Mouse (Mus musculus) kidney, postnatal 0 days (tissue): Measurements from ENCODE around the gene Acap2. TPM values are rescaled to one million over a fixed set of nuclear protein-coding genes. Genes with fewer than 3 reads are reported as not detected.
A peak's percentile ranks its signal among the peaks of the same experiment; 100 is the strongest.

Source experiments
- ATAC-seq: fragments of 200-750 bp; cut with Nextera tagmentation; replicated peaks from 2 replicates; pipeline ENCODE4 v1.8.0; 2017; ENCODE audit warnings: low read depth, moderate number of reproducible peaks, moderate TSS enrichment, moderate library complexity; ENCODE audit not compliant: low FRiP score
- DNase-seq: peaks from one replicate; pipeline ENCODE4 v3.0.0-alpha.2; 2016; ENCODE audit warnings: low spot score
- H3K27ac ChIP-seq: fragments of 300-500 bp; sonication (generic); 2 replicates; pipeline ENCODE4 v1.5.1; 2014; ENCODE audit warnings: mild to moderate bottlenecking
- H3K27me3 ChIP-seq: fragments of 300-500 bp; sonication (generic); 2 replicates; pipeline ENCODE4 v1.6.1; 2014; ENCODE audit warnings: low read length, mixed read lengths; ENCODE audit not compliant: insufficient read depth
- H3K36me3 ChIP-seq: fragments of 300-500 bp; sonication (generic); 2 replicates; pipeline ENCODE4 v1.6.1; 2014; ENCODE audit warnings: low read length, mixed read lengths; ENCODE audit not compliant: insufficient read depth
- H3K4me1 ChIP-seq: fragments of 300-500 bp; sonication (generic); replicated peaks from 2 replicates; pipeline ENCODE4 v1.6.1; 2014; ENCODE audit warnings: antibody characterized with exemption, low read length, mixed read lengths; ENCODE audit not compliant: insufficient read depth
- H3K4me2 ChIP-seq: fragments of 300-500 bp; sonication (generic); 2 replicates; pipeline ENCODE4 v1.6.1; 2014; ENCODE audit warnings: mild to moderate bottlenecking, low read length, moderate library complexity, mixed read lengths
- H3K4me3 ChIP-seq: fragments of 300-500 bp; sonication (generic); replicated peaks from 2 replicates; pipeline ENCODE4 v1.5.1; 2014; ENCODE audit warnings: low read depth, low read length
- H3K9ac ChIP-seq: fragments of 300-500 bp; sonication (generic); 2 replicates; pipeline ENCODE4 v1.6.1; 2014; ENCODE audit warnings: low read depth, low read length
- H3K9me3 ChIP-seq: fragments of 300-500 bp; sonication (generic); replicated peaks from 2 replicates; pipeline ENCODE4 v1.6.1; 2016; ENCODE audit warnings: low read length, inconsistent platforms, mixed read lengths
- CTCF ChIP-seq: IDR thresholded peaks from 2 replicates; pipeline ENCODE4 v1.5.1; 2016; ENCODE audit warnings: antibody characterized with exemption, low read depth, mild to moderate bottlenecking, moderate library complexity
- WGBS: fragments of 180-500 bp; shearing (Covaris S2); extraction: QIAGEN DNeasy Blood & Tissue Kit; methylation state at CpG from one replicate; pipeline ENCODE4 v1.1.7; 2014; 5-methylcytosine and 5-hydroxymethylcytosine counted together
- polyA plus RNA-seq: library from polyadenylated mRNA; unstranded; fragments of >200 nt; fragmentation: Nextera tagmentation; extraction: Ambion mirVana; gene quantifications from 2 replicates; pipeline ENCODE4 v1.2.1, GENCODE M21; 2015

Gene Acap2
- polyA plus RNA-seq: 12.6 and 12.9 TPM in 2 replicates

DNA sequence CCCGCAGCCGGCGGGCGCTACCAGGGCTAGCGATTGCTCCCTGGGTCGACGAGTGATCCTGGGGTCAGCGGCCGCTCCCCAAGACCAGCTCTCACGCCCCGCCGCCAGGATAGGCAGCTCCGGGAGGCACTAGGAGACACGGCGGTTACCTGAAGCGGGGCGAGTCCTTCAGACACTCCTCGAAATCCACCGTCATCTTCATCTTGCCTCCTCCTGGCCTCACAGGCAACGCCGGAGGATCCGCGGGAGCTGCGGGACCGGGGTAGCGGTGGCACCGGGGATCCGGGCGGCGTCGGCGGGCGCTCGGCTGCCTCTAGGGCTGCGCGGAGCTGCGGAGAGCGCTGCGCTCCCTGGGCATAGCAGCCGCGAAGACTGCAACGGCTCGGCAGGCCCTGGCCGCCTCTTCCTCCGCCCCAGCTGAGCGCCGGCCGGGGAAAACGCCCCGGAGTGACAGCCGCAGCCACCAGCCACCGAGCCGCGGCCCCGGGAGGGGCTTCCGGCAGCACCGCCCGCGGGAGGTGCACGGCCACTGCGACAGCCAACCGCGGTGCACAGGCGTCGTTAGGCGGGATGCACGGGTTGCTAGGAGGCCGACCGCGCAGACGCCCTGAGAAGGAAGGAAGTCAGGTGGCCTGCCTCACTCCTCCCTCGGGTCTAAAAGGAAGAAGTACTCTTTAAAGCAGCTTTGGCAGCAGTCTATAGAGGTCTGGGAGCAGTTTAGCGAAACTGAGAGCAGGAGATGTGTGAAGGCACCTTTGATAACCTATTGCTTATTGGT lies at the start of gene Acap2:
Gene Acap2, minus strand, starts transcription at position 456 of the 778 bp plus-strand sequence.
- under 1% methylated on average over 73 of the region's 73 CpGs for WGBS
- peak within 1 kb of the TSS; percentile 88 for H3K4me3 ChIP-seq
- DNase-seq (peak; percentile 98), ATAC-seq (peak; percentile 99)
- no peaks in the 10 kb centered on the region for H3K36me3 ChIP-seq
- no peaks in the 10 kb centered on the region for H3K27me3 ChIP-seq
- 0 out of 2 replicates have a peak, but pooled peaks cover 4% of the 10 kb centered on the region for H3K4me1 ChIP-seq
- no peaks in the 10 kb centered on the region for H3K9me3 ChIP-seq
- peak within 1 kb of the TSS; percentile 83 for H3K4me2 ChIP-seq
- peak within 1 kb of the TSS; percentile 96 for H3K9ac ChIP-seq
- peak within 1 kb of the TSS; percentile 96 for H3K27ac ChIP-seq
- TF ChIP-seq CTCF: no peak

DNA sequence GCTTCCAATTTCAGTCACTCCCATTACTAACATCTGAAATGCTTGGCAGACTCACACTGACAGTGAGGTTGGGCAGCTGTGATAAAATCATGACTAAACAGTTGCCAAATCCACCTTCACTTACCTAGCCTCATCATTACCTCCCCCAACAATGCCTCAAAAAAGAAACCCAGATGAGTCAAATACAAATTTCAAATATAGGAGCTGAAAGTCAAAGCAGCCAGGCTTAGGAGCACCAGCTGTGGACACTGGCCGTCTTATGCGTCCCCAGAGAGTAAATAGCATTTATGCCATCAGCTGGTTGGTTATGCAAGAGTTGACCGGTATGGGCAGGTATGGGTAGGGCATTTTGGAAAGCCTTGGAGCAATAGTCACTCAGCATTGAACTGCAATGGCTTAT lies 48.4 kb upstream of the Acap2 start:
- no peak overlapping the region for H3K4me2 ChIP-seq
- no peaks in the 10 kb centered on the region for H3K4me1 ChIP-seq
- H3K27ac ChIP-seq: no peak overlapping the region
- TF ChIP-seq CTCF: no peak
- WGBS: 87% methylated on average over 3 of the region's 3 CpGs
- ATAC-seq (no peak), DNase-seq (no peak)
- no peaks in the 10 kb centered on the region for H3K27me3 ChIP-seq
- H3K36me3 ChIP-seq: peaks cover 8% of the 10 kb centered on the region; the same call in 1 of the 2 replicates
- no peaks in the 10 kb centered on the region for H3K9me3 ChIP-seq
- H3K4me3 ChIP-seq: no peak overlapping the region
- H3K9ac ChIP-seq: no peak overlapping the region

DNA sequence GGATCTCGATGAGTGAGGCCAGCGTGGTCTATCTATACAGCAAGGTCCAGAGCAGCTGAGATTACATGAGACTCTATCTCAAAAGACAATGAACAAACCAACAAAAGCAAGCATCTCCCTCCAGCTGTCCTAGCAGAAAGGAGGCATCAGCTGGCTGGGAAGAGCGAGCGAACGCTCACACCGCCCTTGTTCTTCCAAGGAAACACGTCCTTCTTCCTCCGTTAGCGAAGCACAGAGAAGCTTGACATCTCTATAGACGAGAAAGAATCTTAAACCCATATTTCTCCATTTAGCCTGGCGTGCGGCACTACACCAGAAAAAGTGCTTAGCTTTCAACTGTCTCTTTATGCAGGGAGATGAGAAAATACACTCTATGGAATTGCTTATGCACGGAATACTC lies 47.7 kb upstream of the Acap2 start:
- Histone ChIP-seq H3K4me3 (no peak overlapping the region), H3K36me3 (peaks cover 8% of the 10 kb centered on the region; the same call in 1 of the 2 replicates), H3K27ac (no peak overlapping the region), H3K4me1 (no peaks in the 10 kb centered on the region), H3K9me3 (no peaks in the 10 kb centered on the region), H3K27me3 (no peaks in the 10 kb centered on the region), H3K4me2 (no peak overlapping the region), H3K9ac (no peak overlapping the region)
- ATAC-seq (no peak), DNase-seq (no peak)
- WGBS: 90% methylated on average over 13 of the region's 13 CpGs
- TF ChIP-seq CTCF: no peak

DNA sequence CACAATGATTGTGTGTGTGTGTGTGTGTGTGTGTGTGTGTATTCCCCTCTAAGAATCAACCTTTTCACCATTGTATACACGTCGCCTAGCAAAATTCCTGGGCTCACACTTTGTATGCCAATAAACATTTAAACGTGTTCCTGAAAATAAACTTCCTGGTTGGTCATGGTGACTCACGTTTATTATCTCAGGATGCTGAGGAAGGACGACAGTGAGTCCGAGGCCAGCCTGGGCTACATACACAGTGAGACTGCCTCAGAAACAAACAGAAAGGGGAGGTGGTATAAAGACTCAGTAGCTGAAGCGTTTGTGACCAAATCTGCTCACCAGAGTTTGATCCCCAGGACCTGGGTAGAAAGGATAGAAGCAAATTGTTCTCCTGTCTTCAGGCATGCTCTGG lies 46.4 kb upstream of the Acap2 start:
- H3K4me2 ChIP-seq: no peak overlapping the region
- H3K9ac ChIP-seq: no peak overlapping the region
- no peak overlapping the region for H3K4me3 ChIP-seq
- no peak for TF ChIP-seq CTCF
- no peak overlapping the region for H3K27ac ChIP-seq
- no peak for ATAC-seq
- no peaks in the 10 kb centered on the region for H3K27me3 ChIP-seq
- WGBS: 72% methylated on average over 7 of the region's 7 CpGs
- H3K9me3 ChIP-seq: no peaks in the 10 kb centered on the region
- DNase-seq: no peak
- 0 out of 2 replicates have a peak, but pooled peaks cover 5% of the 10 kb centered on the region for H3K36me3 ChIP-seq
- no peaks in the 10 kb centered on the region for H3K4me1 ChIP-seq

DNA sequence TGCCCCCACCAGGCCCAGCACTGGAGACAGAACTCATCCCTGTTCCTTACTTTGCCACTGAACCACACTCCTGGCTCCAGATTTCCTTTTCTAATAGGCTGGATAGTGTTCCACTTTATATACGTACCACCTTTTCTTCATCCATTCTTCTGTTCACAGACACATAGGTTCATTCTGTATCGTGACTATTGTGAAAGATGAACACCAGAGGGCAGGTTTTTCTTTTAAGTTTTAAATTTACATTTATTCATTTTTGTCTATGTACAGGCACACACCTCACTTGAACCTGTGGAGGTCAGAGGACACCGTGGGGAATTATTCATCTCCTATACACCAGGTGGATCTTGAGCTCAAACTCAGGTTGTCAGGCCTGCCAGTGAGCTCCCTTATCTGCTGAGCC lies 43.0 kb upstream of the Acap2 start:
- Histone ChIP-seq H3K27me3 (no peaks in the 10 kb centered on the region), H3K9me3 (no peaks in the 10 kb centered on the region), H3K4me3 (no peak overlapping the region), H3K36me3 (no peaks in the 10 kb centered on the region), H3K27ac (no peak overlapping the region), H3K9ac (no peak overlapping the region), H3K4me2 (no peak overlapping the region), H3K4me1 (no peaks in the 10 kb centered on the region)
- WGBS: 82% methylated on average over 3 of the region's 3 CpGs
- DNase-seq (peak; percentile 29), ATAC-seq (no peak)
- TF ChIP-seq CTCF: peak; percentile 30; the same call in 1 of the 2 replicates

DNA sequence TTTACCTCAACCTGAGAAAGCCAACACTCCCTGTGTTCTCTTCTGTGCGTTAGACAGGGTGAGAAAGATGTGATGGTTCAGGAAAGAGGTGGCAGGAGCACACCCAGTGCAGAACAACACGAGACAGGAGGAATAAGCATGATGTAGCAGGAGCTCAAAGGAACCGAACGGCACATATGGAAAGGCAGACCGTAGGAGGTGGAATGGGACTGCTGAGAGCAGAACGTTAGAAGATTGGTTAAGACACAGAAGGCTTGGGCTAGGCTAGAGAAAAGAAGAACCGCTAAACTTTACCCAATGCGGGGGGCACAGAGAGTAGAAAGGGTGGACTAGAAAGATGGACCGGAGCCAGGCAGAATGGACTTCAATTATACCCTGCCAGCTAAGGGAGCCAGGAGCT lies 40.4 kb upstream of the Acap2 start:
- no peaks in the 10 kb centered on the region for H3K36me3 ChIP-seq
- H3K4me1 ChIP-seq: no peaks in the 10 kb centered on the region
- H3K4me3 ChIP-seq: no peak overlapping the region
- H3K9ac ChIP-seq: no peak overlapping the region
- TF ChIP-seq CTCF: no peak
- no peak overlapping the region for H3K27ac ChIP-seq
- H3K4me2 ChIP-seq: no peak overlapping the region
- WGBS: 86% methylated on average over 9 of the region's 9 CpGs
- no peaks in the 10 kb centered on the region for H3K9me3 ChIP-seq
- ATAC-seq (no peak), DNase-seq (no peak)
- H3K27me3 ChIP-seq: no peaks in the 10 kb centered on the region
